Mouse (Mus musculus) spleen, postnatal 10 days (tissue): ENCODE measurements around the gene Kcnc4.

Source experiments
- DNase-seq, 2 experiments: peaks; one replicate each; pipeline ENCODE4 v3.0.0; 2021 to 2022; ENCODE audit warnings: low spot score in 2 of 2

The Kcnc4 gene

GRCm38 (mm10) chr3:107458528-107459195 lies 690 bp downstream of the Kcnc4 start:
- no peak for DNase-seq

- no peak for DNase-seq
Observed at GRCm38 (mm10) chr3:107458104-107458503, 1.2 kb downstream of the Kcnc4 start.

GRCm38 (mm10) chr3:107454280-107454679 lies 5.1 kb downstream of the Kcnc4 start:
- no peak for DNase-seq

GRCm38 (mm10) chr3:107446822-107447221 lies 12.5 kb downstream of the Kcnc4 start:
- no peak for DNase-seq

GRCm38 (mm10) chr3:107443866-107444265 lies 15.5 kb downstream of the Kcnc4 start:
- DNase-seq: no peak

- DNase-seq: no peak
Observed at GRCm38 (mm10) chr3:107442191-107442590, 17.2 kb downstream of the Kcnc4 start.

- DNase-seq: no peak
Observed at GRCm38 (mm10) chr3:107441306-107441705, 18.0 kb downstream of the Kcnc4 start.

- no peak for DNase-seq
Observed at GRCm38 (mm10) chr3:107439280-107439679, 20.1 kb downstream of the Kcnc4 start.

GRCm38 (mm10) chr3:107437666-107438065 lies 21.7 kb downstream of the Kcnc4 start:
- DNase-seq: no peak

GRCm38 (mm10) chr3:107436434-107436833 lies 22.9 kb downstream of the Kcnc4 start:
- no peak for DNase-seq

GRCm38 (mm10) chr3:107433614-107434013 lies 25.7 kb downstream of the Kcnc4 start:
- no peak for DNase-seq

GRCm38 (mm10) chr3:107431268-107431667 lies 28.1 kb downstream of the Kcnc4 start:
- DNase-seq: no peak

GRCm38 (mm10) chr3:107424258-107425041 lies 34.9 kb downstream of the Kcnc4 start:
- no peak for DNase-seq

- no peak for DNase-seq
Observed at GRCm38 (mm10) chr3:107420156-107420555, 39.2 kb downstream of the Kcnc4 start.

GRCm38 (mm10) chr3:107417287-107417644 lies 42.1 kb downstream of the Kcnc4 start:
- no peak for DNase-seq

GRCm38 (mm10) chr3:107416541-107417286 lies 42.6 kb downstream of the Kcnc4 start:
- no peak for DNase-seq

- DNase-seq: no peak
Observed at GRCm38 (mm10) chr3:107413093-107413492, 46.3 kb downstream of the Kcnc4 start.

GRCm38 (mm10) chr3:107412509-107412908 lies 46.8 kb downstream of the Kcnc4 start:
- DNase-seq: no peak

- no peak for DNase-seq
Observed at GRCm38 (mm10) chr3:107411669-107412068, 47.7 kb downstream of the Kcnc4 start.

GRCm38 (mm10) chr3:107401401-107401800 lies 58.0 kb downstream of the Kcnc4 start:
- no peak for DNase-seq

- DNase-seq: no peak
Observed at GRCm38 (mm10) chr3:107399991-107400640, 59.2 kb downstream of the Kcnc4 start.

- no peak for DNase-seq
Observed at GRCm38 (mm10) chr3:107391198-107391597, 68.2 kb downstream of the Kcnc4 start.
